Comparison of ENCODE assay signal across 10 mouse cellular contexts in genomic region chr10:17827391-17827790, GRCm38 (mm10). TPM values are rescaled to one million over a fixed set of nuclear protein-coding genes. Genes with fewer than 3 reads are reported as not detected.
DNase-seq lines count a peak whose midpoint lies in the region; ATAC-seq and TF ChIP-seq lines count a peak whose summit lies in the region.
"Had no signal": no experiment of that assay in that cellular context is flagged by ENCODE, and none has a peak within 500 bp of the region (broad histone marks: within the 10 kb centered on the region; RNA-seq: fewer than 3 reads in every experiment).

No protein-coding gene starts in this region.

- WGBS in hindbrain, embryonic 10.5 days: under 1% methylated on average over 12 of the region's 12 CpGs
- WGBS in limb, embryonic 12.5 days: 1% methylated on average over 12 of the region's 12 CpGs
- WGBS in olfactory bulb, adult 2 months: 29% methylated on average over 12 of the region's 12 CpGs

- ATAC-seq in limb, embryonic 12.5 days (ENCODE audit: insufficient number of reproducible peaks, insufficient read depth, low FRiP score, low TSS enrichment, low read depth): no peak

- DNase-seq in layer of hippocampus, adult 2 months (ENCODE audit: low spot score in 2 of 2): no peak
- DNase-seq in layer of hippocampus, adult 9-10 months (ENCODE audit: low spot score): no peak
- DNase-seq in hindbrain, embryonic 10.5 days (ENCODE audit: low spot score): peak; percentile 66
- DNase-seq in layer of hippocampus, postnatal 25 days (ENCODE audit: extremely low spot score in 1 of 2, low spot score in 1 of 2): no peak
- DNase-seq in spleen, postnatal 14 days (ENCODE audit: low spot score in 2 of 2): no peak
- DNase-seq in urinary bladder, postnatal 36 days (ENCODE audit: low spot score in 2 of 2): no peak

- no peaks in the 10 kb centered on the region for H3K27me3 ChIP-seq in hindbrain, embryonic 10.5 days (ENCODE audit: insufficient read depth, poor library complexity, severe bottlenecking)
- H3K27me3 ChIP-seq in limb, embryonic 12.5 days: no peaks in the 10 kb centered on the region

- no peak overlapping the region for H3K27ac ChIP-seq in layer of hippocampus, adult 2 months
- H3K27ac ChIP-seq in hindbrain, embryonic 10.5 days: peak overlapping the region; percentile 85
- H3K27ac ChIP-seq in limb, embryonic 12.5 days: no peak overlapping the region
- H3K27ac ChIP-seq in olfactory bulb, adult 2 months (ENCODE audit: insufficient read depth, low read depth, low read length): no peak overlapping the region

- H3K4me1 ChIP-seq in hindbrain, embryonic 10.5 days (replicated peaks): peaks cover 52% of the 10 kb centered on the region
- peaks cover 7% of the 10 kb centered on the region for H3K4me1 ChIP-seq in limb, embryonic 12.5 days (replicated peaks)
- peaks cover 4% of the 10 kb centered on the region; the same call in 1 of the 2 replicates for H3K4me1 ChIP-seq in olfactory bulb, adult 2 months (ENCODE audit: control insufficient read depth, insufficient read depth, low read length)

- H3K4me2 ChIP-seq in limb, embryonic 12.5 days: peak overlapping the region; percentile 50

- peak overlapping the region; percentile 17; the same call in 1 of the 2 replicates for H3K4me3 ChIP-seq in layer of hippocampus, adult 2 months
- H3K4me3 ChIP-seq in hindbrain, embryonic 10.5 days: peak overlapping the region; percentile 38
- peak overlapping the region; percentile 6 for H3K4me3 ChIP-seq in limb, embryonic 12.5 days (replicated peaks)
- no peak overlapping the region for H3K4me3 ChIP-seq in olfactory bulb, adult 2 months (ENCODE audit: insufficient read depth, low read depth, low read length)
- H3K4me3 ChIP-seq: erythroblast, embryonic 14.5 days had no signal

- no peaks in the 10 kb centered on the region for H3K9me3 ChIP-seq in hindbrain, embryonic 10.5 days
- no peaks in the 10 kb centered on the region for H3K9me3 ChIP-seq in limb, embryonic 12.5 days
- H3K9me3 ChIP-seq: G1E had no signal

- H3K36me3 ChIP-seq in hindbrain, embryonic 10.5 days: peaks cover 11% of the 10 kb centered on the region
- no peaks in the 10 kb centered on the region for H3K36me3 ChIP-seq in limb, embryonic 12.5 days
- H3K36me3 ChIP-seq: G1E had no signal

- TF ChIP-seq CTCF in layer of hippocampus, adult 2 months (conservative IDR thresholded peaks at IDR 0.05): no peak
- TF ChIP-seq CTCF in olfactory bulb, adult 2 months (IDR thresholded peaks at IDR 0.05; ENCODE audit: insufficient read depth, low read depth, low read length): no peak

- TF ChIP-seq POLR2A in olfactory bulb, adult 2 months (IDR thresholded peaks at IDR 0.05; ENCODE audit: insufficient read depth, low read depth, low read length): 0 out of 2 replicates have a peak, but pooled peaks have one; percentile 19

- H3K9ac ChIP-seq in limb, embryonic 12.5 days (replicated peaks): no peak overlapping the region

RNA-seq across cellular contexts. Expression of gene Txlnb, which starts 31.4 kb away (rescaled TPM):
- total RNA-seq in layer of hippocampus, adult 2 months (2021): 1 to 10 TPM in 1 of 2 experiments, under 1 TPM in 1; 0.74 to 1.0 TPM
- 4.9 and 5.4 TPM in 2 replicates for polyA plus RNA-seq in hindbrain, embryonic 10.5 days (2016; fragmentation: Nextera tagmentation; extraction: Ambion mirVana)
- 2.2 and 2.7 TPM in 2 replicates for polyA plus RNA-seq in limb, embryonic 12.5 days (2016; fragmentation: Nextera tagmentation; extraction: Ambion mirVana)
- polyA plus RNA-seq in olfactory bulb, adult 2 months (2012; ENCODE audit: insufficient read depth, insufficient read length, low replicate concordance, missing spikeins): not detected in 2 replicates
- total RNA-seq in layer of hippocampus, postnatal 25 days (2021): under 1 TPM; 0.28 to 0.34 TPM
- polyA plus RNA-seq: G1E had no signal
